Mouse (Mus musculus): ENCODE results near the gene Elf4.
"Not testable (repeated sequence)": the region's sequence is repeated elsewhere in the genome, so short reads cannot be mapped to it uniquely, and the experiment has no call there.

Elf4 gene

GRCm38 (mm10) chrX:48462754-48463507, at the start of gene Elf4:
Gene Elf4, minus strand, starts transcription at chrX:48463132.
- DNase-seq: peak; percentile 43

- no peak for DNase-seq
Observed at GRCm38 (mm10) chrX:48493763-48494162, 30.8 kb upstream of the Elf4 start.

- no peak for DNase-seq
Observed at GRCm38 (mm10) chrX:48481687-48482086, 18.8 kb upstream of the Elf4 start.

DNA sequence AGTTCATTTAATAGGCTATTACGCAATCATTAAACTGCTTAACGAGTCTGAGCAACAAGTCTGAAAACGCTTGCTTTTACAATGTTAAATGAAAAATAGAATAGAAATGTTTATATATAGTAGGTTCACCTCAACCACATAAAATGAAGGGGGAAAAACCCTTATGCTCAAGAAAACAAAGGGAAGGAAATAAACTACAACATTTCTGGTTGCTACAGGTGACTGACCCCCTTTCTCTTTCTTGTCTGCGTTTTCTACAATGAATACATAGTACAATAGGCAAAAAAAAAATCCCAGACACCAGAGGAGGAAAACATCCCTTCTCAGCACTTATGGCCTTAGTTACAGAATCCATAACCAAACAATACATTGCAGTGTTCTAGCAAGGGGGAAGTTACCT, 18.2 kb upstream of the Elf4 start:
- no peak for DNase-seq

DNA sequence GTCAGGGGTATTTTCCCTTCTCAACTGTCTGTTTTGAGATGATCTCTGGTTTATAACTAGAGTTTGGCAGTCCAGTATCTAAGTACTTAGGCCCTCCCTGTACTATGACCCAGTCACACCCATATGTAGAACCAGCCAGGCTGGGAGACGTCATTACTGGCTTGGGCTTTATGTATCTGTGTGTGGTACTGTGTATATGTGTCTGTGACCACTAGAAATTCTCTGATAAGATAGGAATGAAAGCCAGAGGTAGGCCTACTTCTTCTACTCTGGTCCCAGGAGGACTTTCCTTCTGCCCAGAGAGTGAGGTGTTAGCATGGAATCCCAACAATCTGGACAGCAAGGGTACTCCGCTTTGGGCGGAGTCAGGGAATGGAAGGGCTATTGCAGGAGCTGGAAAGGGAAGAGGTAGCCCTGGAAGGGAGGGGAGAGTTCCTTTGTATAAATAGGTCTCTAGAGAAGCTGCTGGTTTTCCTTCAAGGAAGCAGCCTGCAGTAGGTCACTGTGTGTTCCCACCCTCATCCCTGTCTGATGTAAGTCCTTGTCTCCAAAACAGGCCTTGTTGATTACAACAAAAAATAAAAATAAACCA, 4.5 kb upstream of the Elf4 start:
- DNase-seq: no peak

- DNase-seq: no peak
Observed at GRCm38 (mm10) chrX:48466174-48466573, 3.2 kb upstream of the Elf4 start.

DNA sequence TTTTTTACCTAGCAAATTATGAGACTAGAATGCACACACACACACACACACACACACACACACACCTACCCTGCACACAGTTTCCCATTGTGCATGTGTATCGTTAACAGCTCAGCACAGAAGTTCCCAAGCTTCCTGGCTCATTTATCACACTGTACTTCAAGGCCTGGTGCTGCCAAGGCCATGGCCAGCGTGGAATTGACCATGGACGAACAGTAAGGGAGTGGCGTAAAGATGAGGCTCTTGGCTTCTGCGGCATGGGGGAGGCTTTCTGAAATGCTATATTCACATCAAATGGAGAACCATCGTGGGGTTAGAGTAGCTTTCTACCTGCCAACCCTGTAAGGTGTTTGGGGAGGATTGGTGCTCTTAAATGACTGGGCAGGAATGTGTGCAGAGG, 1.5 kb upstream of the Elf4 start:
- no peak for DNase-seq

GRCm38 (mm10) chrX:48463636-48464035, 704 bp upstream of the Elf4 start:
- DNase-seq: no peak

- no peak for DNase-seq
Observed at GRCm38 (mm10) chrX:48462297-48462696, 635 bp downstream of the Elf4 start.

DNA sequence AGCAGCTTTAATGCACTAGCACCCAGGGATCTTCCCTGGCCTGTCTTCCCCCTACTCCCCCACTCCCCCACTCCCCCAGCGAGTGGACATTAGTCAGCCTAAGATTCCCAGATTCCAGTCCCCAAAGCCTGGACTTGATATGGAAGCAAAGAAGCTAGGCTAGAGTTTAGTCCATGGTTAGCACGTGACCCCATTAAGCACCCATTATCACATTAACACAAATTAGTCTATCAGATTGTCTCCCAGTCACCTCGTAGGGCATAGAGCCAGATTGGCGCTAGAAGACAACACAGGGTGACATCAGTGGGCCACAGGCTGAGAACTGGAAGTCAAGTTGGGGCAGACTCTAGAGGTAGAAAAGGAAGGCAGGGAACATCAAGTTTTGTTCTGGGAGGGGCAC, 1.9 kb downstream of the Elf4 start:
- DNase-seq: no peak

DNA sequence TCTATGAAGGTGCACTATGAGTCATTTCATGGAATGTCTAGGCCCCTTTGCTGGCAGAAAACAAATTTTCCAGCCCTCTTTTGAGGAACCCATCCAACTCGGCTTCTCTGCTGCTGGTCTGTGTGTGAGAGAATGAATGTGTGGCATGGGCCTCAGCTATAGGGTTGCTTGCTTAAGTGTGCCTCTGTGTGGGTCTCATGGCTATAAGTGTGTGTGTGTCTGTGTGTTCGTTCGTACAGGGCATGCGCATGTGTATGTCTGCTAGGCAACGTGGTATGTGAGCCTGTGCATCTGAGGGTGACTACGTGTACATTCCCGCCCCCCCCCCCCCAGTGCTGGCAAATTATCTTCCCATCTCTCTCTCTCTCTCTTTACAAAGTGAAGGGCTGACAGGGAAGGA, 2.4 kb downstream of the Elf4 start:
- DNase-seq: no peak

DNA sequence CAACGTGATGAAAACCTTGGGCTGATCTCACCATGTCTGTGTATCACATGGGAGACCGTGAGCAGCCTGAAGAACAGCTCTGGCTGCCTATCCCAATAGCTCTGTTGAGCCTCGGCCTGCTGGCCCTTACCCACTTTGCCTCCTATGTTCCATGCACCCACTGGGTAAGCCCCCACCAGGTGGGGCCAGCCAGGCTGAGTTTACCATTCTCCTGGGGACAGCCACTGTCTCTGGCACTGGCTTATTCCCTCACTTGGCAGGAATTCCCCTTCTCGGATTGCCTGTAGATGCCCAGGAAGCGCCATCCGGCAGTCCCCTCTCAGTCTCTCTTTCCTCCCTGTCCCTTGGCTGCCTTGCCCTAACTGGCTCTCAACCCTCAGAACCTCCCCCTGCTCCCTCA, 6.0 kb downstream of the Elf4 start:
- DNase-seq: no peak

- no peak for DNase-seq
Observed at GRCm38 (mm10) chrX:48455018-48455417, 7.9 kb downstream of the Elf4 start.

- no peak for DNase-seq
Observed at GRCm38 (mm10) chrX:48454495-48454878, 8.4 kb downstream of the Elf4 start.

GRCm38 (mm10) chrX:48453736-48454494, 9.0 kb downstream of the Elf4 start:
- DNase-seq: peak; percentile 14

DNA sequence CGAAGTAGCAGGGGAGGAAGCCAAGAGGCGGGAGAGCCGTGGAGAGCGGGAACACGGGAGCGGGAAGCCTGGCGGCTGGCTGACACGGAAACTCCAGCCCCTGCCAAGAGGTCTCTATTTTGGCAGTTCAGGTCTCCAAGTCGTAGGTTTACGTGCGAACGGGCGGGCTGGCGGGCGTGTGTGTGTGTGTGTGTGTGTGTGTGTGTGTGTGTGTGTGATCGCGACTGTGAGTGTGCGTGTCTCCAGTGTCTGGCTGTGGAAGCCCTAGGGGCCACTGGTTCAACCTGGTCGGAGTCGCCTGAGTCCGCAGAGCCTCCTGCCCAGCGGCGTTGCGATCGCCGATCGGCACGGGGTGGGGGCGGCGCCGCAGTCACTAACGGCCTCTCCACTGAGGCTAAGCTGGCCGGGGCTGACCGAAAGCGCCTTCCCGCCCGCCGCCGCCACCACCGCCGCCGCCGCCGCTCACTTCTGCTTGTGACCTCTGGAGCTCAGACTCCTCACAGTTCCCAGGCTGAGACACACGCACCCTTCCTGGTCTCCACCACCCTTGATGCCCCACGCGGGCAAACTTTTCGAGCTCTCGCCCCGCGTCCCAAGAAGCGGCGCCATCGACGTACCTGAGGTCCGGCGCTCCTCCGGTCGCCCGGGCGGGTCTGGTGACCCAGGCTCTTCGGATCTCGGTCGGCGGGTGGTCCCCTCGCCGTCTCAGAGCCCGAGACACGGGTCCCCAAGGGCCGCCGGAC, 9.8 kb downstream of the Elf4 start:
- DNase-seq: no peak

DNA sequence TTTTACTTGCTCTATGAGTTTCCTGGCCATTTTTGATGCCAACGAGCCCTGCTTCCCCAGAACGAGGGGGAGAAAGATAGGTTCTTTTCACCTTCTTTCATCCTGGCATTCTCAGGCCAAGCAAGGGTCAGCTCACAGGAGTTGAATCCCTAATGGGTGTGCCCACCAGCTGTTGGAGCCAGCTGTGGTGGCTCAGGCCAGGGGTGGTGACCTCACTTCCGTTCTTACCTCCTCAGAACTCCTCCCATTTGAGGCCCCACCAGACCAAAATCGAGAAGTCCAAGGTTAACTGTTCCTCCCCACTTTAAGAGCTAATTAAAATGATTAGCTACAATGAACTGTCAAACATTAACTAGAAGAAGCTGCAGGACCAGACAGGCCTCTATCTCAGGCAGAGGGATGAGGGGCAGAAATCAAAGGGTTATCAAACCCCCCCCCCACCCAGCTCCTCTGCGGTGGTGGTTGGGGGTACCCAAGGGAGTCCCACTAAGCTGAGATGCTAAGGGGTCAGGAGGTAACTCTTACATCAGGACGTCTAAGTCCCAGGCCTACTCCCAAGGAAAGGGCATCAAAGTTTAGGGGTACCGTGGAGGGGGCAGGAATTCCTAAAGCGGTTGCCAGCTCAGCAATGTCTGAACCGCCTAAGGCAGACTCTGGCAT, 10.6 kb downstream of the Elf4 start:
- no peak for DNase-seq

- DNase-seq: no peak
Observed at GRCm38 (mm10) chrX:48449646-48450045, 13.3 kb downstream of the Elf4 start.

DNA sequence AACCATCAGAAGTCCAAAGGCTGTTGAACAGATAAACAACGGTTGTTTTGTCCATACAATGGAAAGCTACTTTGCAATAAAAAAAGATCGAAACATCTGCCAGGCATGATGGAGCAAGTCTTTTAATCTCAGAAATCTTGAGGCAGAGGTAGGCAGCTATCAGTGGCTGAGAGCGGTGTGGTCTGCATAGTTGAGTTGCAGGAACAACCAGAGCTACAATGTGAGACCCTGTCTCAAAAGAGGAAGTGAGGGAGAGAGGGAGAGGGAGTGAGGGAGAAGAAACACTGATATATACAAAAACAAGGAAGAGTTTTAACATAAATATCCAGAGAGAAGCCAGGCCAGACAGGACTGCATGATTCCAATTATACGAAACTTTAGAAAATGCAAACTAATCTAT, 18.3 kb downstream of the Elf4 start:
- no peak for DNase-seq

DNA sequence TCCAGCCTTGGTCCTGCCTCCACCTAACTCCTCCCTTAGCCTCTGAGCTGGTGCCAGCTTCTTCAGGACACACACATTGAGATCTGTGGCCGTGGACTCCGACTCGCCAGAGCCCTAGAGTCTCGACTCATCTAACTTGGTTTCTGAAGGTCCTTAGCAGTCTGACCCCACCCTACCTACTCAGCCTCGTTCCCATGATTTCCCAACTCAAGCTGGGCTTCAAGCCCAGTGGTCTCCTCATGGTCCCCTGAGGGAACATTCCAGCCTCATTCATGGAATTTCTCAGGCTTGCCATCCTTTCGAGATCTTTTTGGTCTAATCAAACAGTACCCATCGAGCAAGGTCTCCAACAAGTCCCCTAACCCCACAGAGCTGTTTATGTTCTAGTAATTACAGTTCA, 21.0 kb downstream of the Elf4 start:
- no peak for DNase-seq

GRCm38 (mm10) chrX:48441548-48441947, 21.4 kb downstream of the Elf4 start:
- DNase-seq: no peak

DNA sequence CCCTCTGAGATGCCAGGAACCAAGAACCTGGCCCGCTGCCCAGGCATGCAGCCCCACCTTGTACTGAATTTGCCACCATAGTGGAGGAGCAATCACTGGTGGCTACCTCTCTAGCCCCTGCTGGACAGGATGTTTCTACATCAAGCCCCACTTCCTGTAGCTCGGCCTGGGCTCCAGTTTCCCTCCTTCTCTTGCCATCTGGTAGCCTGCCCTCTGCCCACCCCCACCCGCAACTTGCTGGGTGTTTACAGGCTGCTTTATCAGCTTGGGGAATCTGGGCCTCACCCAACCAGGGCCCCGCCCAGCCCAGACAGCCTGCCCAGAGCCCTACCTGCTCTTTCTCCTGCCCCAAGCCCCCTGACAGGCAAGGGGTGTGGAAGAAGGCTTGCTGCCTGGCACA, 23.9 kb downstream of the Elf4 start:
- DNase-seq: no peak

- not testable (repeated sequence) for DNase-seq
Observed at GRCm38 (mm10) chrX:48436082-48436481, 26.9 kb downstream of the Elf4 start.
